8 mouse cellular contexts compared by ENCODE assay signal in genomic region chr4:137593601-137594495, GRCm38 (mm10). TPM values are rescaled to one million over a fixed set of nuclear protein-coding genes. Genes with fewer than 3 reads are reported as not detected.
DNase-seq lines count a peak whose midpoint lies in the region; ATAC-seq and TF ChIP-seq lines count a peak whose summit lies in the region.

Gene Usp48 (plus strand): TSS chr4:137593755.

- DNase-seq in 416B (ENCODE audit: low read depth), result peak; percentile 99
- peak; percentile 99 for DNase-seq in heart, adult 8-10 months (ENCODE audit: low spot score)
- DNase-seq in kidney, adult 9 months, result peak; percentile 99
- peak; percentile 99 for DNase-seq in limb, embryonic 14.5 days (ENCODE audit: low spot score)
- DNase-seq in midbrain, postnatal 0 days (ENCODE audit: low spot score), result peak; percentile 100
- DNase-seq in spleen, postnatal 14 days (ENCODE audit: low spot score in 2 of 2), result peak; percentile 98 to 99

- H3K9ac ChIP-seq in embryonic facial prominence, embryonic 15.5 days, result peak within 1 kb of the TSS; percentile 84
- peak within 1 kb of the TSS; percentile 70 for H3K9ac ChIP-seq in limb, embryonic 14.5 days (ENCODE audit: low read depth, low read length, severe bottlenecking)
- peak within 1 kb of the TSS; percentile 86 for H3K9ac ChIP-seq in midbrain, postnatal 0 days (replicated peaks; ENCODE audit: low read length, poor library complexity, severe bottlenecking)

- no peak for TF ChIP-seq CTCF in bone marrow, adult 2 months (IDR thresholded peaks at IDR 0.05; ENCODE audit: control insufficient read depth, insufficient read depth, low read length)
- TF ChIP-seq CTCF in midbrain, postnatal 0 days (IDR thresholded peaks at IDR 0.05), result no peak

- under 1% methylated on average over 92 of the region's 92 CpGs for WGBS in bone marrow, adult 2 months
- WGBS in embryonic facial prominence, embryonic 15.5 days, result under 1% methylated on average over 92 of the region's 92 CpGs
- under 1% methylated on average over 66 of the region's 92 CpGs for WGBS in limb, embryonic 14.5 days
- WGBS in midbrain, postnatal 0 days, result under 1% methylated on average over 82 of the region's 92 CpGs

- H3K27ac ChIP-seq in bone marrow, adult 2 months (ENCODE audit: control insufficient read depth, insufficient read depth, low read depth, low read length, poor library complexity), result peak within 1 kb of the TSS; percentile 97
- H3K27ac ChIP-seq in embryonic facial prominence, embryonic 15.5 days (replicated peaks), result peak within 1 kb of the TSS; percentile 99
- H3K27ac ChIP-seq in limb, embryonic 14.5 days (replicated peaks; ENCODE audit: low read depth, low read length), result peak within 1 kb of the TSS; percentile 96
- H3K27ac ChIP-seq in midbrain, postnatal 0 days (ENCODE audit: low read depth, low read length), result peak within 1 kb of the TSS; percentile 98

- H3K4me1 ChIP-seq in bone marrow, adult 2 months (ENCODE audit: control insufficient read depth, insufficient read depth, low read length), result peaks cover 3% of the 10 kb centered on the region; the same call in 1 of the 2 replicates
- H3K4me1 ChIP-seq in embryonic facial prominence, embryonic 15.5 days, result peaks cover 31% of the 10 kb centered on the region
- peaks cover 17% of the 10 kb centered on the region for H3K4me1 ChIP-seq in limb, embryonic 14.5 days (ENCODE audit: control insufficient read depth, insufficient read depth, low read length)
- peaks cover 8% of the 10 kb centered on the region; the same call in 1 of the 2 replicates for H3K4me1 ChIP-seq in midbrain, postnatal 0 days (ENCODE audit: insufficient read depth, low read length)

- no peaks in the 10 kb centered on the region for H3K9me3 ChIP-seq in embryonic facial prominence, embryonic 15.5 days (replicated peaks)
- no peaks in the 10 kb centered on the region for H3K9me3 ChIP-seq in limb, embryonic 14.5 days (ENCODE audit: control insufficient read depth, low read length)
- no peaks in the 10 kb centered on the region for H3K9me3 ChIP-seq in midbrain, postnatal 0 days (ENCODE audit: low read length)

- H3K4me2 ChIP-seq in embryonic facial prominence, embryonic 15.5 days (replicated peaks), result peak within 1 kb of the TSS; percentile 77
- H3K4me2 ChIP-seq in limb, embryonic 14.5 days (replicated peaks; ENCODE audit: low read depth, low read length, severe bottlenecking), result peak within 1 kb of the TSS; percentile 94
- H3K4me2 ChIP-seq in midbrain, postnatal 0 days (ENCODE audit: low read depth, low read length, poor library complexity, severe bottlenecking), result peak within 1 kb of the TSS; percentile 74

- H3K36me3 ChIP-seq in embryonic facial prominence, embryonic 15.5 days, result no peaks in the 10 kb centered on the region
- 0 out of 2 replicates have a peak, but pooled peaks cover 4% of the 10 kb centered on the region for H3K36me3 ChIP-seq in limb, embryonic 14.5 days (ENCODE audit: control insufficient read depth, insufficient read depth, low read length)
- H3K36me3 ChIP-seq in midbrain, postnatal 0 days (ENCODE audit: insufficient read depth, low read length), result no peaks in the 10 kb centered on the region

- ATAC-seq in embryonic facial prominence, embryonic 15.5 days (ENCODE audit: insufficient number of reproducible peaks, low FRiP score, low TSS enrichment, low read depth), result peak; percentile 93
- ATAC-seq in limb, embryonic 14.5 days (ENCODE audit: low FRiP score, low read depth), result peak; percentile 95
- ATAC-seq in midbrain, postnatal 0 days (ENCODE audit: low FRiP score), result peak; percentile 95

- peak; percentile 70; the same call in 1 of the 2 replicates for TF ChIP-seq POLR2A in bone marrow, adult 2 months (IDR thresholded peaks at IDR 0.05; ENCODE audit: borderline replicate concordance, control insufficient read depth, low read depth, low read length)
- TF ChIP-seq POLR2A in limb, embryonic 14.5 days (IDR thresholded peaks at IDR 0.05; ENCODE audit: borderline replicate concordance, extremely low read depth, insufficient read depth, insufficient read length), result peak; percentile 95; the same call in 1 of the 2 replicates

- no peaks in the 10 kb centered on the region; the same call in 1 of the 2 replicates for H3K27me3 ChIP-seq in embryonic facial prominence, embryonic 15.5 days
- no peaks in the 10 kb centered on the region for H3K27me3 ChIP-seq in limb, embryonic 14.5 days (ENCODE audit: control insufficient read depth, insufficient read depth, low read length)
- no peaks in the 10 kb centered on the region for H3K27me3 ChIP-seq in midbrain, postnatal 0 days (ENCODE audit: insufficient read depth, low read length)

- H3K4me3 ChIP-seq in bone marrow, adult 2 months (replicated peaks; ENCODE audit: control insufficient read depth, low read depth, low read length), result peak within 1 kb of the TSS; percentile 100
- peak within 1 kb of the TSS; percentile 99 for H3K4me3 ChIP-seq in embryonic facial prominence, embryonic 15.5 days (replicated peaks)
- H3K4me3 ChIP-seq in limb, embryonic 14.5 days (replicated peaks; ENCODE audit: low read length), result peak within 1 kb of the TSS; percentile 89
- H3K4me3 ChIP-seq in midbrain, postnatal 0 days (ENCODE audit: low read depth, low read length), result peak within 1 kb of the TSS; percentile 87

RNA-seq across cellular contexts. Expression of gene Usp48, which starts in this region (rescaled TPM):
- 108 and 168 TPM in 2 replicates for polyA plus RNA-seq in bone marrow, adult 2 months (2011; ENCODE audit: insufficient read depth, insufficient read length, low replicate concordance, missing spikeins)
- 70.6 and 71.4 TPM in 2 replicates for polyA plus RNA-seq in embryonic facial prominence, embryonic 15.5 days (2015; fragmentation: Nextera tagmentation; extraction: Ambion mirVana)
- 10 to 100 TPM; 29.2 to 39.0 (median 33.6) TPM for total RNA-seq in heart, adult 8-10 months (2022)
- polyA plus RNA-seq in limb, embryonic 14.5 days (2012; rRNA removed), result 124 and 146 TPM in 2 replicates
- 69.3 and 77.6 TPM in 2 replicates for polyA plus RNA-seq in limb, embryonic 14.5 days (2014; fragmentation: Nextera tagmentation; extraction: Ambion mirVana)
- total RNA-seq in midbrain, postnatal 0 days (2014; rRNA removed), result 70.8 and 98.7 TPM in 2 replicates
- polyA plus RNA-seq in midbrain, postnatal 0 days (2015; fragmentation: Nextera tagmentation; extraction: Ambion mirVana), result 37.0 and 40.9 TPM in 2 replicates

Comparison
In these comparisons a context has a peak if more than half of its experiments do, and no peak if none do; other contexts are left out.
1. Peak in every context shown above with its lines: DNase-seq, ATAC-seq, H3K4me3 ChIP-seq and H3K27ac ChIP-seq.